Mouse (Mus musculus) heart, embryonic 10.5 days (tissue): ENCODE data around the gene Vmn1r54. TPM values are rescaled to one million over a fixed set of nuclear protein-coding genes. Genes with fewer than 3 reads are reported as not detected.

ENCODE experiments used
- DNase-seq: peaks from one replicate; pipeline ENCODE4 v3.0.0-alpha.2; 2017; ENCODE audit warnings: low spot score
- H3K27ac ChIP-seq: fragments of 300-500 bp; sonication (generic); 2 replicates; pipeline ENCODE4 v1.5.1; 2016; ENCODE audit warnings: mild to moderate bottlenecking
- H3K27me3 ChIP-seq: fragments of 300-500 bp; sonication (generic); 2 replicates; pipeline ENCODE4 v1.6.1; 2016; ENCODE audit warnings: mild to moderate bottlenecking; ENCODE audit not compliant: poor library complexity, insufficient read depth, severe bottlenecking
- H3K36me3 ChIP-seq: fragments of 300-500 bp; sonication (generic); 2 replicates; pipeline ENCODE4 v1.6.1; 2016; ENCODE audit warnings: mild to moderate bottlenecking, moderate library complexity
- H3K4me1 ChIP-seq: fragments of 300-500 bp; sonication (generic); 2 replicates; pipeline ENCODE4 v1.6.1; 2016; ENCODE audit warnings: mild to moderate bottlenecking
- H3K4me3 ChIP-seq: fragments of 300-500 bp; sonication (generic); 2 replicates; pipeline ENCODE4 v1.5.1; 2016; ENCODE audit warnings: mild to moderate bottlenecking, moderate library complexity
- H3K9me3 ChIP-seq: fragments of 300-500 bp; sonication (generic); 2 replicates; pipeline ENCODE4 v1.6.1; 2016; ENCODE audit warnings: mild to moderate bottlenecking, moderate library complexity
- WGBS: fragments of 180-500 bp; shearing (Covaris S2); methylation state at CpG from one replicate; pipeline ENCODE4 v1.1.7; 2016; 5-methylcytosine and 5-hydroxymethylcytosine counted together
- polyA plus RNA-seq: library from polyadenylated mRNA; unstranded; fragments of >200 nt; fragmentation: Nextera tagmentation; extraction: Ambion mirVana; gene quantifications from 2 replicates; pipeline ENCODE4 v1.2.1, GENCODE M21; 2016

Vmn1r54 gene
- polyA plus RNA-seq, 1 experiment from 2014 or later, result not detected

GRCm38 (mm10) chr6:90319019-90319418 lies 72.9 kb downstream of the Vmn1r54 start:
- 89% methylated on average over 2 of the region's 2 CpGs for WGBS
- Histone ChIP-seq H3K4me1 (no peaks in the 10 kb centered on the region), H3K27me3 (peaks cover 6% of the 10 kb centered on the region), H3K27ac (no peak overlapping the region), H3K9me3 (no peaks in the 10 kb centered on the region), H3K36me3 (no peaks in the 10 kb centered on the region), H3K4me3 (no peak overlapping the region)
- no peak for DNase-seq

DNA sequence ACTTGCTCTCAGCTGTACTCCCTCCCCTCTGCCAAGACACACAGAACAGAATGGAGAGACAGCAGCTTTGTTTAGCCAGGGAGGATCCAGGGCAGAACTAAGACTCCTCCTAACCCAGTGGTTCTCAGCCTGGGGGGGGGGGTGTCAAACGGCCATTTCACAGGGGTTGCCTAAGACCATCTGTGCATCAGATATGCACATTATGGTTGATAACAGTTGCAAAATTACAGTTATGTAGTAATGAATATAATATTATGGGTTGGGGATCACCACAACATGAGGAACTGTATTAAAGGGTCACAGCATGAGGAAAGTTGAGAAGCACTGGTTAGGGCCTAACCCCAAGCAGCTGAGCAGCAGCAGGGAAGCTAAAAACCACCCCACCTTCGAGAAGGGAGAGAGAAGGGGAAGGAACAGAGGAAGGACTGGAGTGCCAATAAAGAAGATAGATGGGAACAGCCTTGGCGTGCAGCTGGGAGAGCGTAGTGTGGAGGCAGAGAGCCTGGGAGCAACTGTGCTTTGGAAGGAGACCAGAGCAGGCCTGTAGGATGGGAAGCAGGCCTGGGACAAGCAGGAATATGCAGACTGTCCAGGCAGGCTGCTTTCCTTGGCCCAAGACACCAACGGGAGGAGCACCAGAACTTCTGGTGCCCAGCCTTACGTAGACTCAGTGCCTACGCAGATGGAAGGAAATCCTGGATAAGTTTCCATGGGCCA lies 73.5 kb downstream of the Vmn1r54 start:
- 75% methylated on average over 7 of the region's 7 CpGs for WGBS
- Histone ChIP-seq H3K36me3 (no peaks in the 10 kb centered on the region), H3K9me3 (no peaks in the 10 kb centered on the region), H3K4me3 (no peak overlapping the region), H3K27ac (no peak overlapping the region), H3K4me1 (no peaks in the 10 kb centered on the region), H3K27me3 (peaks cover 13% of the 10 kb centered on the region)
- DNase-seq, result no peak

DNA sequence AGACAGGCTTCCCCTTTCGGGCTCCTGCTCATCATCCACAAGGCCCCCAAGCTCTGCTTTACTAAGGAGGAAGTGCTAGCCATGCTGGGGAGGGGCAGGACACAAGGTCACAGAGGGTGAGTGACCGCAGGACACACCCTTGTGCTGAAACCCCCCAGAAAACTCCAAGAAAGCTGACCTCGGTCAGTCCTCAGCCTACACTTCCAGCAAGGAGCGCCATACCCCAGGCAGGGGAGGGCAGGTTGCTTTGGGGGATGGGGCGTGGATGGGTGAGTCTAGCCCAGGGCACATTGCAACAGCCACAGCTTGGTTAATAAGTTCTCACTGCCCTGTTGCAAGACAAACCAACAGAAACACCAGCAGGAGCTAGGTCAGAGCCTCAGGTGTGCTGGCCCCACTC lies 74.3 kb downstream of the Vmn1r54 start:
- H3K36me3 ChIP-seq, result no peaks in the 10 kb centered on the region
- DNase-seq, result no peak
- H3K27me3 ChIP-seq, result peaks cover 21% of the 10 kb centered on the region
- peaks cover 6% of the 10 kb centered on the region; the same call in 1 of the 2 replicates for H3K4me1 ChIP-seq
- no peak overlapping the region for H3K4me3 ChIP-seq
- H3K9me3 ChIP-seq, result no peaks in the 10 kb centered on the region
- WGBS, result 79% methylated on average over 5 of the region's 5 CpGs
- H3K27ac ChIP-seq, result no peak overlapping the region

Other genes with a start within 250 kb of the Vmn1r54 start
- gene Vmn1r47, start 230.2 kb upstream of the Vmn1r54 start, polyA plus RNA-seq, result not detected in 2 replicates
- not detected in 2 replicates for gene Vmn1r48, start 209.5 kb upstream of the Vmn1r54 start, polyA plus RNA-seq
- not detected in 2 replicates for gene Vmn1r49, start 167.8 kb upstream of the Vmn1r54 start, polyA plus RNA-seq
- gene Vmn1r50, start 144.9 kb upstream of the Vmn1r54 start, polyA plus RNA-seq, result not detected in 2 replicates
- gene Vmn1r51, start 123.7 kb upstream of the Vmn1r54 start, polyA plus RNA-seq, result not detected in 2 replicates
- gene Vmn1r52, start 71.5 kb upstream of the Vmn1r54 start, polyA plus RNA-seq, result not detected in 2 replicates
- not detected in 2 replicates for gene V1ra8, start 43.5 kb upstream of the Vmn1r54 start, polyA plus RNA-seq
- gene Vmn1r53, start 21.9 kb upstream of the Vmn1r54 start, polyA plus RNA-seq, result not detected in 2 replicates
- not detected in 2 replicates for gene BC048671, start 54.9 kb downstream of the Vmn1r54 start, polyA plus RNA-seq
- 0.44 and 1.6 TPM in 2 replicates for gene Chst13, start 78.9 kb downstream of the Vmn1r54 start, polyA plus RNA-seq
- 0.21 TPM in 1 of 2 replicates, not detected in the other for gene Uroc1, start 87.0 kb downstream of the Vmn1r54 start, polyA plus RNA-seq
- gene Zxdc, start 123.2 kb downstream of the Vmn1r54 start, polyA plus RNA-seq, result 5.3 and 5.5 TPM in 2 replicates
- gene Cfap100, start 182.5 kb downstream of the Vmn1r54 start, polyA plus RNA-seq, result 0.12 TPM in 1 of 2 replicates, not detected in the other
- gene Klf15, start 216.3 kb downstream of the Vmn1r54 start, polyA plus RNA-seq, result 7.9 and 11.5 TPM in 2 replicates
- 0.93 and 1.3 TPM in 2 replicates for gene Aldh1l1, start 240.1 kb downstream of the Vmn1r54 start, polyA plus RNA-seq